Mouse (Mus musculus) lung, postnatal 0 days (tissue): ENCODE measurements around the gene Rmnd5a.

Experiments
- CTCF ChIP-seq: IDR thresholded peaks from 2 replicates; pipeline ENCODE4 v1.5.1; 2016; ENCODE audit warnings: antibody characterized with exemption, mild to moderate bottlenecking
- EP300 ChIP-seq: IDR thresholded peaks from 2 replicates; pipeline ENCODE4 v1.6.1; 2016; ENCODE audit warnings: antibody characterized with exemption, mild to moderate bottlenecking, control low read depth

DNA sequence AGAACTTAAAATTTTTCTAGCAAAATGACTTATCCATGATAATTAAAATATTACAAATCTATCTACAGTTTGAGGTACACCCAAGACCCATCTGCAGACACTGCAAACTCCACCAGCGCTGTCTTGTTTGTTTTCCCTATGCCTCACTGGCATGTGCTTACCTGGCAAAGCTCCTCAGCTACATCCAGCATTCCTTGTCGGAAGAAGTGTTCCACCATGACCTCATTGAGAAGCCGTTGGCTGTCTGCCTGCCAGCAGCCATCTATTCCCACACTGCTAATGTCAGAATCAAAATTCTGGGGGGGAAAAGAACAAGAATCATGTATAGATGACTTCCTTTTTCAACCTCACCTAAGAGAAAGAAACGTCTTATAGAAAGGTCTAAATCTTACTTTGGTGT is 25.8 kb downstream of the Rmnd5a start:
- TF ChIP-seq CTCF, result no peak
- TF ChIP-seq EP300, result no peak
